Mouse (Mus musculus) cerebellum, postnatal 4 days (tissue): ENCODE measurements at regions not wholly inside any gene's neighbourhood (a gene's known extent, or its start where the extent isn't known, plus 50 kb on each side); places are given as distances from the start of the nearest gene placed in this dataset.
A peak's percentile ranks its signal among the peaks of the same experiment; 100 is the strongest.

Experiments
- DNase-seq, 2 experiments: peaks; one replicate each; pipeline ENCODE4 v3.0.0; 2022; ENCODE audit warnings: low spot score in 2 of 2, mixed read lengths in 1 of 2

DNA sequence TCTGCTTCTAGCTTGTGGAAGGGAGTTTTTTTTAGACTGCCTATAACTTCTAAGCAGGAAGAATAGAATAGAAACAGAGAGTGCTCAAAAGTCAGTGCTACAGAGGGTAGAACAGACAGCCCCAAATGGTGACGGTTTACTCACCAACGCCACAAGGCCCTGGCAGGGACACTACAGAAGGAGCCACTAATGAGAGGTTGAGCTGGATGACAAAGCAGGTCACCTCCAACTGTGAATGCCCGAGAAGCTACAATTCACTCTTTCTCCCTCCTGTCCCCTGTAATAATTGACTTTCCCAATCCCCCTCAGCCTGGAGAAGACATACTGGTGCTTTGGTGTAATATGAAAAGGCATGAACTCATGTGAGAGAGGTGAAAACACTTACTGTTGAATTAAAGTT is 106.5 kb upstream of the Arl4c start:
- no peak for DNase-seq

DNA sequence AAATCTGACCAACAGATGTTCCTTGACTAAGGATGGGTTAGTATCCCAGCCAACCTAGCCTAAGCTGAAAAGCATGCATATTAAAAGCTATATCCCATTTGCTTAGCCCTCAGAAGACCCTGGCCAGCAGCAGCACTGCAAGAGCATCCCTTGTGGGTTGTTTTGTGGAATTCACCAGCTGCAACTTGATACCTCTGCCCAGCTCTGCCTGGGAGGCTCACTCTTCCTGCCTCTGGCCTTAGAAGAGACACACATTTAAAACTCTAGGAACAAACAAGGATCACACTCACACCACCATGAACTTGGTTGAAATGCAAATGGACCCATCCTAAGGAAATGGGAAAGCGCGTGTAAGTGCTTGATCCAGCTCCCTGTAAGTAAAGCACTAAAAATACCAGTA is 107.7 kb upstream of the Arl4c start:
- DNase-seq: no peak

DNA sequence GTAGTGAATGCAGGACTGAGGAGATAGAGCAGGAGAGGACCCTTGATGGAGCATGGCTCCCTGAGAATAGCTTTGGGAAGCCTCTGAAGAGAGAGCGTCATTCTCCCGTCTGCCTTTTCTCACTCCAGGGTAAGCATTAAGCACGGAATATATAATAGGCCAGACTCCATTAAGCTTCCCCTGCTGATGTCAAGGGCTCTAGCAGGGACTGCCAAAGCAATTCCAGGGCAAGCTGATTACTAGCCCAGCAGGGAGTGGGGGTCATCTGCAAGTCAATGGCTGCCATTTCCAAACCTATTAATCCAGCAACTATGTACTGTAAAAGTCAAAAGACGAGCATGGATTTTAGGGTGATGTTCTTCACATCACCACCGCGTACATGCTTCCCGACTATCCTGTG is 111.2 kb upstream of the Arl4c start:
- DNase-seq: no peak

DNA sequence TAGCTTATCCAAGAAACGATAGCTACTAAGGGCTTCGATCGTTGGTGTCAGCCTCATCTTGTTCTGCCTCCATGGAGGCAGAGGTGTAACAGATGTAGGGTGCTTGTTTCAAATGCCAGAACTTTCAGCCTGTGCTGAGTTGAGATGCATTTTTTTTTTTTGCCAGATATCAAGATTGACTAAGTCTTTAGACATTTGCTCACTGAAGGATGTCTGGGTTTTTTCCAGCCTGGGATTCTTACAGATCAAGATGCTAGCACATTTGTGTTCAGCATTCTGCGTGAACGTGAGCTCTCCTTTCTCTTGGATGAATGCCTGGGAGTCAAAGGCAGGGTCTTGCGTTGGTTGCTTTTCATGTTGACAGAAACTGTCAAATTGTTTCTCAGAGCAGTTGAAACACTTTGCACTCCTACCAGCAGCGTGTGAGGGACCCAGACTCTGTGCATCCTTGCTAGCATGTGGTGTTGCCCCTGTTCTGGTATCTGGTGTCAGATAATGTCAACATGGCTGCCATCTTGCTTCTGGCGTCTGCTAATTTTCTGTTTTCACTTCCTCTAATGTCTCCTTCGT is 114.4 kb upstream of the Arl4c start:
- no peak for DNase-seq

DNA sequence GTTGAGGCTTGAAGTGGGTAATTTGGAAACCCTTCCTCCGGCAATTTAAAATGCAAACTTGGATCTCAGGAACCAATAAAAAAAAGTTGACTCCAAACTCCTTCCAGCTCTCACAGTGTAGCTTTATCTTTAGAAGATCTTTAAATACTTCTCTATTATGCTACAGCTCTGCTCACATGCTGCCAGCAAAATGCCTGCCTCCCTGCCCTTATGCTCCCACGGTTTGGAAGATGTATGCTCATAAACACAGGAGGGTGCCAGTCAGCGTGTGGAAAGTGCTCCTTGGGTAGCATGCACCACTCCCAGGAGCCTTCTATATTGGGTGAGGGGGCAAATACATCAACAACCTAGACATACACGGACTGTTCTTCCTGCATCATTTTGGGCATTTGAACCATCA is 123.2 kb upstream of the Arl4c start:
- no peak for DNase-seq

DNA sequence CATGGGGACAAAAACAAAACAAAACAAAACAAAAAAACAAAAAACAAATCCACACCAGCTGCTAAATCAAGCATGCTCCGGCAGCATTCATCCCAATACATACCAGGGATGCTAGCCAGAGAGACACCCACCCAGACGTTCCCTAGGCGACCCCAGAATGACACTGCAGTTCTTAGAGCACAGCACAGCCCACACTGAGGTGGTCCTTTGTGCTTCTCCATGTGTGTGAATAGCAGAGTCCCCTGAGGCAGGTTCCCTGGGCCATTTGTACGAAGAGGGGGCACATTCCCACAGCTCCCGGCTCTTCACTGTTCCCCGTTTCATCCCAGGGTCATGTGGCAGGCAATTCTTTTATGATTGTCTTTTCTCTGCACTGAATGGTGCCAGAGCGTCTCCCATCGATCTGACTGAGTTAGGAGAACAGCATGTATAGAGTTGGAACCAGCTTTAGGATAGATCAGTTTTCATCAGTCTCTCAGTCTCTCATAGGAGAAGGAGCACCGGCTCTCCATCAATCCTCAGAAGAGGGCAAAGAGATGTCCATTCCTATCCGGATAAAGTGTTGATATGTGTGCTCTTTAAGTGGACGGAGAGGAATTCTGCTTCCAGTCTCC is 136.7 kb upstream of the Arl4c start:
- DNase-seq: no peak

DNA sequence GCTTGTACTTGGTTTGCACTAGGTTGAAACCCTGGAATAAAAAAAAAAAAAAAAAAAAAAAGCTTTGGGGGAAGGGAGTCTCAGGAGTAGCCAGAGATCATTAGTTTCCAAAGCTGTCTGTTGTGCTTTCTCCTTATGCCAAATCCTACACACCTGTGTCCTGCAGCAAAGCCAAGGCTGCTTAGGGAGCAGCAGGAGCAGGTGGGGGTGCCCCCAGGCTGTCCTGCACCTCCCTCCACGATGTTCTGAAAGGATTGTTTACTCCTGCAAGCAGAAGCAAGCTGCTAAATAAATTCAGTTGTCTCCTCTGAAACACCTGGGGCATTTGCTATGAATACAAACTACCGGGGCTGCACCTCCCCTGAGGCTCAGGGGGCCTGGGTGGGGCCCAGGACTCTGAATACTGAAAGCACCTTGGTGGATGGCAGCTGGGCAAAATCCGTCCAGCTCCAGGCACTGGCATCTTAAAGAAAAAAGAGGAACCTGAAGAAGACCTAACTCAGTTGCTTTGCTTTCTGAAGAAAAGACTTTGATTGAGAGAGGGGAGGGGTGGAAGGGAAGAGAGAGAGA is 137.5 kb upstream of the Arl4c start:
- DNase-seq: peak in 1 of 2 experiments; percentile 18

DNA sequence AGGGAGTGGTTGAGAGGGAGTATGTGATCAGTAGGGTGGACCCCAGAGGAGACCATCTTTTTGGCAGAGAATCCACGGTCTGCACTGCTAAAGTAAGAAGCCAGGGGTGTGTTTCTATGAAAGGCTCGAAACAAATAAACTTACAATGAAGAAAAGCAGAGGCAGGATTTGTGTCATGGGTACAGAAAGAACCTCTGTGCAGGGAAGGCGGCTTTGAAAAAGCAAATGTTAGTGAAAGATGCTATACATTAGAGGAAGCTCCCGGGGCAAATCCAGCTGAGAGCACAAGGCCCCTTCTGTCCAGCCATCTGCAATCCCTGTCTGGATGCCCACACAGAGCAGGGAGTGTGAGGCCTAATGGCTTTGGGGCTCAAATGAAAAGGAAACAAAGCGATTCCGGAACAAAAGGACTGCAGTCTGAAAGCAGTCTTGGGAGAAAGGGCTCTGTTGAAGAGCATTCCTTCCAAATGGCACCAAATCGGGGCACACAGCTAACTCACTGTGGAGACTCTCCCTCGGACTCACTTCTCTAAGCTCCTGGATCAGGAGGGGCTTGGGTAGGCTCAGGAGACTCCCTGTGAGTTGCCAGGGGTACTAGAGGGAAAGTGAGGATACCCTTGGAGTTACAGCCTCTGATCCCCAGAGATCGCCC is 138.1 kb upstream of the Arl4c start:
- peak in 1 of 2 experiments; percentile 44 for DNase-seq

DNA sequence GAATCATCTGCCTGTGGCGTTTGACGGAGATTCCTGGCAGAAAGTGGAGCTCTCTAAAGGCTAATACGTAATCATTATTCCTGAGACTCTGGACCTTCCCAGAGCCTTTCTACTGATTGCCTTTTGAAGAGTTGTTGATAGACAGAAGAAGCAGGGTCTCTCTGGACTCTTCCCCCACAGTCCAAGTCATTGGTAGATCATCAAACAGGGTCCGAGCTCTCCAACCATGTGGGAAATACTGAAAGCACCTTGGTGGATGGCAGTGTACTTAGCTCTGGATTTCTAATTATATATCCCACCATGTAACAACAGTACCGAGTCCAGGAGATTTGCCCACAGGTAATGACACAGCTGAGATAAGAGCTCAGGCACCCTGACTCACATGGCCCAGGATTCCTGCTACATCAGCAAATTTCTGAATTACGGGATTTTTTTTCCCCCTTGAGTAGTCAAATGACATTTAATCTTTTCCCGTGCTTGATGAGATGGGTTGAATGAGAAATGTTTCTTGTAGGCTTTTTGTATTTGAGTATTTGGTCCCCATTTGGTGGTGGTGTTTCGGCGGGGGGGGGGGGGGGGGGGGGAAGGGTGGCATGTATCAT is 139.1 kb upstream of the Arl4c start:
- DNase-seq: no peak

DNA sequence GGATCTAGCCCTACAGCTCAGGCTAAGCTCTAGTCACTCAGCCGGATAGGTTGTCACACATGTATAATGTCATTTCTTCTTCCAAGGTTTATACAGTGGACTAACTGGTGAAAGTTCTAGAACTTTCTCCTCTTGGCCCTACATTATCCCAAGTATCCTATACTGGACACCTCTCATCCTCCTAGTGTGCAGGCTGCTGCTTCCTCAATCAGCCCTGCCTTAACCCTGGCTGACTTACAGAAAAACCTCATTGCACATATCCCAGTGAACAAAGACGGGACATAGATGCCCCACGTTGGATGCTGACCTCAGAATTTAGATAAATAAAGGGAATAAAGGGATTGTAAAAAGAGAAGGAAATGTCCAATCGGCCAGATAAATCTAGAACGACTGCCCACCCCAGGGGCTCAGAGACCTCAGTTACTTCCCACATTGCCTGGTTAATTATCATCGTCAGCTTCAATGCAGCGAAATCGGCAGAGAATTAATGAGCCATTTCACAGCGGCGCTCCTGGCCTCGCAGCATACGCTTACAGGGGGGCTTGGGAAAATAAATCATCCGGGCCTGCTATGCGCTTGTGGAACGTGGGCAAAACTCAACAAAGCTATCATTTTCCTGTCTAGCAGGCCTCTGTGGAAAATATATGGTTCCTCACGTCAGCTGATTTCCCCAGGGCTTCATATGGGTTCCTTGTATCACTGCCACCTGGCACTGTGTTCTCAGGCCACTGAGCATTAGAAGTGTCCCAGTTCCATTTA is 145.5 kb upstream of the Arl4c start:
- DNase-seq: no peak

DNA sequence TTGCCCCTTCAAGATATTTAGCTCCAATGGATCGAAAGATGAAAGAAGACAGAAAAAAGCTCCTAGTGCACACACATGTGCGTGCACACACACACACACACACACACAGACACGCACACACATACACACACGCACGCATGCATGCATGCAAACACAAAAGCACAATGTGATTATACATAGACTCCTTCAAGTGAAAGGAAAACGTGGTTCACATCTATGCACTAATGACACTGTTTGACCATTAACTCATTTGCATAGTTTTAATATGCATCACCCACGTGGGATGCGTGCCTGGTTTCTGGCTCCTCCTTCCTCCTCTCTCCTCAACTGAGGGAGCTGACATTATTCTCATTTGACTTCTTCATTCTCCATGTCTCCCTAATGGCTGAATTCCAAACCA is 146.2 kb upstream of the Arl4c start:
- DNase-seq: no peak

DNA sequence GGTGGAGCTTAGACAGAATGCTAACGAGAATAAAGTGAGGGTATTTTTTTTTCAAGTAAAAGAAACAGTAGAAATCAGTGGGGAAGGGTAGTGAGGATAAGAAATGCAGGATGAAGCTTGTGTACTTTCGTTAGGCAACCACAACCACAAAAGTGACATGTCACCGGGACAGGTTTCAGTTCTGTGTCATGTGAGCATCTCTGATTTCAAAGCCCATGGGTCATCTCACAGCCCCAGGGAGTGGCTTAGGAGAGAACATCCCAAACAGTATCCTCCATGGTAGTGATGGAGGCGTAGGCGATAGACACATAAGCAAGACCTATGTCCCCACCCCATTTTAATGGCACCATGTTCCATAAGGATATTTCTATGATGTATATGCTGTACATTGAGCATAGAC is 147.4 kb upstream of the Arl4c start:
- DNase-seq: no peak

DNA sequence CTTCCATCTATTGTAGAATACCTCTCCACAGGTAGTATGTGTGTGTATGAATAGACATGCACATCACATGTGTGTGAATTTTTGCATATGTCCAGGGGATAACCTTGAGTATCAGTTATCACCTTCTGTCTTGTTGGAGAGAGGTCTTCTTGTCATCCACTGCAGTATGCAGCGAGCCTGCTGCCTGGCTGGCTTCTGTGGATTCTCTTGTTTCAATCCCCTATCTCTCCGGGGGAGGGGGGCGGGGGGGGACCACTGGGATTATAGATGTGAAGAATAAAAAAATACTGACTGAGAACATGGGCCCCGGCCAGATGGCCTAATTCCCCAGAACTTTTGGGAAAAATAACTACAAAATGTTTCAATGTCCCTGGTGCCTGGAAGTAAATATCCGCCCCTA is 149.9 kb upstream of the Arl4c start:
- DNase-seq: no peak

DNA sequence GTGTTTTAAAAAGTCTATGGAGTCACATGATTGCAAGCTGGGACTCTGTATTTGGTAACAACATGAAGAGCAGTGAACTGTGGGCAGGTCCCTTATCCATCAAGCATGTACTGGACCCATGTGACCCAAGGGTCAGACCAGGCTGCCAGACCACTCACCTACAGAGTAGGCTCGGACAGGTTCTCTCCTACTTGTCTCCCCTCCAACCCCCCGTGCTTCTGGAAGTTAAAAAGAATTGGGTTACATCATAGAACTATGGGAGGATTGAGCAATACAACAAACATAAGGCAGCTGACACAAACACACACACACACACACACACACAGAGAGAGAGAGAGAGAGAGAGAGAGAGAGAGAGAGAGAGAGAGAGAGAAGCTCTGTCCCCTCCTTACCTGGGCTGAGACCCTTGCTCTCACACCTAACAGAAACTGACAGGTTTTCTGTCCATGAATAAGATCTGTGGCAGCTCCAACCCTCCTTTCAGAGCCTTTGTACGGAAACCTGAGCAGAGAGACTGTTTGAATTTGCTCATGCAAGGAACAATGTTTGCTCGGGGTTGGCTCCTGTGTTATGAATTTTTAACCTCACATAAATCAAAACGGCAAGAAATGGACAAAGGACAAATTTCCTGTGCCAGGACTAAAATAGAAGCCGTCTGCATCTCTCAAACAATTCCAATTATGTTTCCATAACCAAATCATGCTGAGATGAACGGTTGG is 159.0 kb upstream of the Arl4c start:
- no peak for DNase-seq

DNA sequence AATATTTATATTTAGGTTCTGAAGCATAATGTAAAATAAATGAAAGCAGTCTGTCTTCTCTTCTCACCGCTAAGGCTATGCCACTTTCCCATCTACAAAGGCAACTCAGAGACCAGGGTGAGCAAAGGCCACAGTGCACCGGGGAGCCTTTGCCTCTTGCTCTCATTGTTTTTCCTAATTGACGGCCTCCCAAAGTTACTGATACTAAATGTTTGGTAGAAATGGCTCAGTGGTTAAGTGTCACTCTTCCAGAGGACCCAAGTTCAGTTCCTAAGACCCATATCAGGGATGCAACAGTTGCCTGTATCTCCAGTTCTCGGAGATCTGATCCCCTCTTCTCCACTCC is 159.5 kb upstream of the Arl4c start:
- DNase-seq: no peak

DNA sequence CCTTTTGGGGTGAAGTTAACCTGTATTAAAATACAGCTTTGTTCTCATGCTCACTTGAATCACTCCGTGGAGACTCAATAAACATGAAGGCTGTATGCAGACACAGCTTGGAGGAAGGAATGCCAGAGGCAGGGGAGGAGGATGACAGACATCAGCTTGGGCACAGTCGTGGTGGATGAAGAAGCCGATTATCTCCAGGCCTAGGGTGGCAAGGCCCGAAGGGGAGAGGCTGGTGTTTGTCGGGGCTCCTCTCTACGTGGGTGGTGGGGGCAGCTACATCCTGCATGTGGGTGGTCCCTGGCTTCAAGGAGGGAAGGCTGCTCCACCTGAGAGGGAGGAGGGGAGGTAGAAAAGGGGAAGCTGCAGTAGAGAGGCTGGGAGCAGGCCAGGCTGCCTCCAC is 163.4 kb upstream of the Arl4c start:
- no peak for DNase-seq

DNA sequence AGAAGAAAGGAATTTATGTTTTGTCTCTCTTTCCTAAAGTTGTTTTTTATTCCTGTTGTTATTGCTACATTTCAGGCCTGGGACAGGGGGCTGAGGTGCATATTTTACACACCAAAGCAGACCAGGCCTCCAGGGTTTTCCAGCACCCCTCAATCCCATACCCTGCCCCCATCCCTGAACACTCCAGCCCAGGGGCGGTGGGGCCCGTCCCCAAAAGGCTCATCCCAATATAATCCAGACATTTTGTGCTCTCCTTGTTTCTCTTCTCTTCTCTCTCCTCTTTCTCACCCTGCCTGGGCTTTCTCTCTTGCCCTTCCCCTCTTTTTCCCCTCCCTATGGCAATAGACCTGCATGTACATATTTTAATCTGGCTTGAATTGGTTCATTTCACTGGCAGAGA is 164.6 kb upstream of the Arl4c start:
- DNase-seq: no peak

DNA sequence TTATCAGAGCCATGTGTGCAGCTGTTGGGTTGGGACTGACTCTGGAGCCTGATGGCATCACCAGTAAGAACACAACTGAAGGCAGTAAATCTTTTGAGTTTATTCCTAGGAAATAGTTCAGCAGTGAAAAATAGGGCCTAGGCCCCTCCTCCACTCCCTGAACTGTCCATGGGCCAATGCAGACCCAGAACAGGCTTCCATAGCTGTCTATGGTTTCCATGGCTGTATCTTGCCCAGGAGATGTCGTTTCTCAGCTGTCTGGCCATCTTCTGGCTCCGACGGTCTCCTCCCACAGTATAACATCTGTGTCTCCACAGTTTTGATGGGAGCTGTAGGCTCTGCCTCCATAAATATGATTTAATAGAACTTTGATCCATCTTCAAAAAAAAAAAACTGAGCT is 165.1 kb upstream of the Arl4c start:
- no peak for DNase-seq

DNA sequence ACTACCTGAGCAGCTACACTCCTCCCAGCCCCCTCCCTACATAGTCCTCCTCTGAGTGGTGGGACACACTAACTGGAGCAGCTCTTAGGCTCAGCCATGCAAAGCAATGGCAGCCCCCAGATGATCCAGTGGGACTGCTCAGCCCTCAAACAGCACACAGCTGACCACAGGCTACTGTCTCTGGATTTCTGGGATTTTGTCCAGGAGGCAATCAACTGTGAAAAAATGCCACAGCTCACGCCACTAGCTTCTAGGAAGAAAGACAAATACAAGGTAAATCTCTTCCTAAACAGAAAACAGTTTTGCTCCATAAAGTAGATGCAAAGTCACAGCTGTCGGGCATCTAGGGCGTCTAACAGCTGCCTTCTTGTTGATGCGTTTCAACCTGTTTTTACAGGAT is 167.9 kb upstream of the Arl4c start:
- DNase-seq: peak in 1 of 2 experiments; percentile 40

DNA sequence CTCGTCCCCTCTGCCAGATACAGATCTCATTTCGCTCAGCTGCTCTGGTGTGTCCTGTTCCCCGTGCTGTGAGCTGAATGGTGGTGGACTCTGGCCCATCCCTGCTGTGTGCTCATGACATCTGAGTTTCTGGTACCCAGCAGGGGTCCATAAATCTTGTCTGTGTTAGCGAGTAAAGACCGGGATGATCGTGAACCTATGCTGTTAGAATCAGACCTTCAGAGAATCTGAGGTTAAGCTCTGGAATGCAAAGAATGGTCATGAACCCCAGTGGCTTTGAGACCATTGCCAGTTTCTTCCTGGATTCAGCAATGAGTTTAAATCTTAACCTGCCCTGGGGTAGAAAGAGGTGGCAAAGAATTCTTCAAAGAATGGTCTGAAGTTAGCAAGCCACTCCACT is 173.3 kb upstream of the Arl4c start:
- no peak for DNase-seq

DNA sequence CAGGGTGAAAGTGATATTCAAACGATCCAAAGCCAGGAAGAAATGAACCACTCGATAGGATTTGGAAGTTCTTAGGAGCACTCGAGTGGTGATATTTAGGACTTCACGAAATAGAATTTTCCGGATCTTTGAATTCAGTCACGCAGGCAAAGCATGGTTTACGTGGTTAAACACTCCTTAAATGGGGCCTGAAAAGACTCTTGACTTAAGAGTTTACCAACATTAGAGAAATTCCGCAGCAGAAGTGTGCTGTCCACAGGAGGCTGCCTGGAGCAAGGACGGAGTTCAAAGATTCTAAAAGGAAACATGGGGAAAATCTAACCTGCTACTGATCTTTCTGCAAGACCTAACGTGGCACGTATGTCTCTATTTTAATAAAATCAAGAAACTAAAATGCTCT is 175.4 kb upstream of the Arl4c start:
- DNase-seq: no peak

DNA sequence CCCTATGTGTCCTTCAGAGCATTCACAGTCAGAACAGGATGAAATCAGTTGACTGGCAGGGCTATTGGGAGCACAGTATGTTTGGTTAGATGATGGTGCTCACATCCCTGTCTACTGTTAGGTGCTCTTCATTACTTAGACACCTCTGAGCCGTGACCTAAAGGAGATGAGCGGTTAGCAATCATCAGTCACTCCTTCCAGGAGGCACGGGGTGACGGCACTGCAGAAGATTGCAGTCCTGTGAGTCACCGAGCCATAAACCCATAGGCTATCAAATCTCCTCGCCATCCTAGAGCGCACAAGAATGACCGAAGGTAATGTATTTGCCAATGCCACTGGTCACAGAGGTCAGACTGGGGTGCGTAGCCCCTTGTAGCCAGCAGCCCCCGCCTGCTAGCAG is 176.8 kb upstream of the Arl4c start:
- DNase-seq: no peak
